Mouse (Mus musculus): Measurements from ENCODE around the gene Mterf4.

DNA sequence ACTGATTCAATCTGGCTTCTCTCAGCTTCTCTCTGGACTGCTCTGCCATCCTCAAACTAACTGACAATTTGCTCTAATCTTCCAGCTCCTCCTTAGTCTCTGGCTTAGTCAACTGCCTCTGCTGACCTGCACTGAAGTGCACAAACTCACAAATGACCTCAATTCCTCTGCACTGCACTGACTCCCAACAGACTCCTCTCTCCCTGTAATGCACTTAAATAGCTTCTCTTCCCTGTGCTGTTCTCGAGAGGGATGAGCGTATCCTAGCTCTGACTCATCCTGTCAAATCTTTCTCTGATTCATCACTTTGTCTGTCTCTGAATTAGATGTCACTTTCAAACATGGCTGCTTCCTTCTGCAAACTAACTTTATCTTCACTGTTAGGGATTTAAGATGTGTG lies 37.5 kb downstream of the Mterf4 start:
- no peak for TF ChIP-seq CTCF (conservative IDR thresholded peaks at IDR 0.05; ENCODE audit: low read length)
- TF ChIP-seq POU5F1 (IDR thresholded peaks at IDR 0.05; ENCODE audit: borderline replicate concordance, low read length): no peak
